ENCODE assay signal across 27 mouse cellular contexts in the genomic region with DNA sequence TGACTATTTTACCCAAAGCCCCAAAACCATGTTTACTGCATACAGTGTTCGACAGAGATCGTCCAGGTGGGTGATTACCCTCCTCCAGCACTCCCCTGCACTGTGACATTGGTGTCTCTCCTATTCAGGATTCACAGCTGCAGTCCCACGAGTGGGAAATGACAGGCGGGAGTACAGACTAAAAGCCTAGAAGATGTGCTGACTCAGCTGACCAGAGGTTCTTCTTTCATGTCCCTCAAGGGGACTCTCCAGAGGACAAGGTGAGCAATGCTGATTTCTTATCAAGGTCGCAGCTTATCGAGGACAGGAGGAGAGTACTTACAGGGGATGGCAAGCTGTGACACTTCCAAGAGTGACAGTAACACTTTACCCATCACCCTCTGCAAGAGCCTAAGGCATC.
"Had no signal": no experiment of that assay in that cellular context is flagged by ENCODE, and none has a peak within 500 bp of the region (broad histone marks: within the 10 kb centered on the region; RNA-seq: fewer than 3 reads in every experiment).

No protein-coding gene starts in this region.

- H3K4me2 ChIP-seq: embryonic facial prominence, embryonic 12.5 days; embryonic facial prominence, embryonic 13.5 days; embryonic facial prominence, embryonic 15.5 days; forebrain, embryonic 12.5 days; forebrain, embryonic 13.5 days; forebrain, embryonic 15.5 days had no signal

- H3K36me3 ChIP-seq: embryonic facial prominence, embryonic 10.5 days; embryonic facial prominence, embryonic 12.5 days; embryonic facial prominence, embryonic 13.5 days; embryonic facial prominence, embryonic 15.5 days; forebrain, embryonic 10.5 days; forebrain, embryonic 12.5 days; forebrain, embryonic 15.5 days had no signal

- H3K27ac ChIP-seq: embryonic facial prominence, embryonic 10.5 days; embryonic facial prominence, embryonic 12.5 days; embryonic facial prominence, embryonic 13.5 days; embryonic facial prominence, embryonic 15.5 days; forebrain, embryonic 10.5 days; forebrain, embryonic 12.5 days; forebrain, embryonic 13.5 days; forebrain, embryonic 15.5 days; gastrocnemius, adult 2 months; heart, adult 2 months had no signal

- H3K4me3 ChIP-seq: embryonic facial prominence, embryonic 10.5 days; embryonic facial prominence, embryonic 12.5 days; embryonic facial prominence, embryonic 13.5 days; embryonic facial prominence, embryonic 15.5 days; erythroblast, embryonic 14.5 days; forebrain, embryonic 10.5 days; forebrain, embryonic 12.5 days; forebrain, embryonic 13.5 days; forebrain, embryonic 15.5 days; gastrocnemius, adult 2 months; heart, adult 2 months had no signal

- H3K27me3 ChIP-seq: embryonic facial prominence, embryonic 12.5 days; embryonic facial prominence, embryonic 13.5 days; embryonic facial prominence, embryonic 15.5 days; forebrain, embryonic 12.5 days; forebrain, embryonic 13.5 days; forebrain, embryonic 15.5 days had no signal

- DNase-seq: cerebellum, adult 9-10 months; cerebellum, adult 9-11 months; cerebellum, postnatal 10 days; cerebellum, postnatal 14 days; cerebellum, postnatal 25 days; cerebellum, postnatal 36 days; embryo, embryonic 11 days; forebrain, postnatal 0 days; gastrocnemius, adult 2 months; gastrocnemius, postnatal 10 days; gastrocnemius, postnatal 14 days; gastrocnemius, postnatal 25 days; gastrocnemius, postnatal 36 days; heart, adult 11 months; heart, adult 18-20 months; heart, adult 2 months had no signal

- ATAC-seq: forebrain, embryonic 13.5 days; forebrain, embryonic 14.5 days; forebrain, embryonic 15.5 days; forebrain, embryonic 16.5 days; forebrain, postnatal 0 days had no signal

- H3K9me3 ChIP-seq: embryonic facial prominence, embryonic 10.5 days; embryonic facial prominence, embryonic 12.5 days; embryonic facial prominence, embryonic 13.5 days; embryonic facial prominence, embryonic 15.5 days; forebrain, embryonic 10.5 days; forebrain, embryonic 12.5 days; forebrain, embryonic 13.5 days; forebrain, embryonic 15.5 days had no signal

- H3K9ac ChIP-seq: embryonic facial prominence, embryonic 12.5 days; embryonic facial prominence, embryonic 13.5 days; embryonic facial prominence, embryonic 15.5 days; forebrain, embryonic 12.5 days; forebrain, embryonic 13.5 days; forebrain, embryonic 15.5 days; forebrain, postnatal 0 days had no signal

- H3K4me1 ChIP-seq: embryonic facial prominence, embryonic 12.5 days had no signal
